Mouse (Mus musculus): ENCODE data around the gene Olfr849.

- TF ChIP-seq POLR2A (IDR thresholded peaks at IDR 0.05; ENCODE audit: control insufficient read depth, extremely low read depth, insufficient read depth, low read length, poor library complexity) (no peak), CTCF (IDR thresholded peaks at IDR 0.05; ENCODE audit: borderline replicate concordance, control insufficient read depth, extremely low read depth, insufficient read depth, low read length, poor library complexity) (no peak)
Observed at GRCm38 (mm10) chr9:19439966-19440365, at the start of gene Olfr849.
